Mouse (Mus musculus) CH12.LX (cell line): Measurements from ENCODE around the gene 1110032A03Rik. TPM values are rescaled to one million over a fixed set of nuclear protein-coding genes. Genes with fewer than 3 reads are reported as not detected.
A peak's percentile ranks its signal among the peaks of the same experiment; 100 is the strongest.

Experiments used
- DNase-seq: peaks from one replicate; pipeline ENCODE4 v3.0.0-alpha.2; 2013; ENCODE audit errors: extremely low read depth
- H3K27ac ChIP-seq: 2 replicates; pipeline ENCODE4 v1.5.1; 2012; ENCODE audit warnings: low read depth, mild to moderate bottlenecking, control low read depth, moderate library complexity; ENCODE audit not compliant: insufficient read depth
- H3K27me3 ChIP-seq: replicated peaks from 2 replicates; pipeline ENCODE3; 2012; ENCODE audit warnings: inconsistent platforms
- H3K36me3 ChIP-seq, 2 experiments: replicated peaks in 1 of 2; 2 replicates each; pipeline versions ENCODE3 to v1.6.1; 2012; ENCODE audit warnings: inconsistent platforms in 1 of 2, low read length in 1 of 2, mild to moderate bottlenecking in 1 of 2, mixed read lengths in 1 of 2, moderate library complexity in 1 of 2; ENCODE audit not compliant: control insufficient read depth in 1 of 2, insufficient read depth in 1 of 2
- H3K4me1 ChIP-seq, 2 experiments: 2 replicates each; pipeline ENCODE4 v1.6.1; 2012; ENCODE audit warnings: inconsistent platforms in 1 of 2, moderate library complexity in 1 of 2; ENCODE audit not compliant: insufficient read depth in 2 of 2, control insufficient read depth in 1 of 2
- H3K4me2 ChIP-seq: 2 replicates; pipeline ENCODE4 v1.6.1; 2012; ENCODE audit warnings: low read depth, mild to moderate bottlenecking, control low read depth; ENCODE audit not compliant: poor library complexity, insufficient read depth, severe bottlenecking
- H3K4me3 ChIP-seq, 3 experiments: fragments of 150-350 bp in 1 of 3; sonication (generic) in 1 of 3; replicated peaks in 1 of 3; 2 replicates each; pipeline versions ENCODE3 to v1.5.1; 2011 to 2012; ENCODE audit warnings: low read depth in 2 of 3, low read length in 2 of 3, mild to moderate bottlenecking in 2 of 3, moderate library complexity in 2 of 3, control low read depth in 1 of 3, improper control_type of control experiment in 1 of 3, inconsistent platforms in 1 of 3, mixed read lengths in 1 of 3; ENCODE audit not compliant: poor library complexity in 1 of 3
- H3K79me2 ChIP-seq: replicated peaks from 2 replicates; pipeline ENCODE4 v1.6.1; 2012; ENCODE audit warnings: mild to moderate bottlenecking, moderate library complexity; ENCODE audit not compliant: control insufficient read depth, poor library complexity, insufficient read depth, severe bottlenecking; ENCODE audit errors: extremely low read depth
- H3K9ac ChIP-seq: 2 replicates; pipeline ENCODE4 v1.6.1; 2012; ENCODE audit warnings: low read depth, mild to moderate bottlenecking, control low read depth, moderate library complexity; ENCODE audit not compliant: insufficient read depth
- H3K9me3 ChIP-seq: replicated peaks from 2 replicates; pipeline ENCODE3; 2012; ENCODE audit warnings: low read length, inconsistent platforms, mixed read lengths
- CHD2 ChIP-seq: IDR thresholded peaks from 2 replicates; pipeline ENCODE4 v1.6.1; 2011; ENCODE audit warnings: low read length, improper control_type of control experiment
- CTCF ChIP-seq, 2 experiments: IDR thresholded peaks in 1 of 2; conservative IDR thresholded peaks in 1 of 2; 2 replicates each; pipeline ENCODE4 v1.5.1; 2011 to 2012; ENCODE audit warnings: low read depth in 2 of 2, low read length in 2 of 2, improper control_type of control experiment in 1 of 2, inconsistent platforms in 1 of 2, mild to moderate bottlenecking in 1 of 2, moderate library complexity in 1 of 2
- E2F4 ChIP-seq: IDR thresholded peaks from 2 replicates; pipeline ENCODE4 v1.6.1; 2011; ENCODE audit warnings: low read depth, low read length, improper control_type of control experiment; ENCODE audit not compliant: insufficient replicate concordance
- ETS1 ChIP-seq: conservative IDR thresholded peaks from 2 replicates; pipeline ENCODE4 v1.6.1; 2012; ENCODE audit warnings: low read depth, mild to moderate bottlenecking, inconsistent platforms, low read length, improper control_type of control experiment, moderate library complexity
- GABPA ChIP-seq: IDR thresholded peaks from 2 replicates; pipeline ENCODE4 v1.6.1; 2012; ENCODE audit warnings: low read depth, low read length, improper control_type of control experiment, inconsistent platforms; ENCODE audit not compliant: insufficient replicate concordance
- HCFC1 ChIP-seq: IDR thresholded peaks from 2 replicates; pipeline ENCODE4 v1.6.1; 2012; ENCODE audit warnings: low read depth, mild to moderate bottlenecking, inconsistent platforms, low read length, improper control_type of control experiment
- IRF4 ChIP-seq: IDR thresholded peaks from 2 replicates; pipeline ENCODE4 v1.6.1; 2014; ENCODE audit warnings: low read depth, mild to moderate bottlenecking, inconsistent platforms, low read length, improper control_type of control experiment
- JUND ChIP-seq: conservative IDR thresholded peaks from 2 replicates; pipeline ENCODE4 v1.6.1; 2011; ENCODE audit warnings: low read depth, low read length, improper control_type of control experiment
- KAT2A ChIP-seq: IDR thresholded peaks from 2 replicates; pipeline ENCODE4 v1.6.1; 2012; ENCODE audit warnings: low read length, improper control_type of control experiment, inconsistent platforms; ENCODE audit not compliant: insufficient replicate concordance
- MAX ChIP-seq: IDR thresholded peaks from 2 replicates; pipeline ENCODE4 v1.6.1; 2011; ENCODE audit warnings: low read length, improper control_type of control experiment
- MAZ ChIP-seq: IDR thresholded peaks from 2 replicates; pipeline ENCODE4 v1.6.1; 2012; ENCODE audit warnings: low read depth, mild to moderate bottlenecking, inconsistent platforms, low read length, improper control_type of control experiment, moderate library complexity
- MYC ChIP-seq: IDR thresholded peaks from 2 replicates; pipeline ENCODE4 v1.6.1; 2011; ENCODE audit warnings: low read depth, mild to moderate bottlenecking, improper control_type of control experiment, low read length
- NELFE ChIP-seq: IDR thresholded peaks from 2 replicates; pipeline ENCODE4 v1.6.1; 2011; ENCODE audit warnings: low read depth, low read length, improper control_type of control experiment
- NRF1 ChIP-seq: IDR thresholded peaks from 2 replicates; pipeline ENCODE4 v1.6.1; 2014; ENCODE audit warnings: low read depth, mild to moderate bottlenecking, inconsistent platforms, low read length, improper control_type of control experiment, moderate library complexity
- POLR2A ChIP-seq: IDR thresholded peaks from 2 replicates; pipeline ENCODE4 v1.6.1; 2011; ENCODE audit warnings: low read depth, mild to moderate bottlenecking, improper control_type of control experiment, low read length
- RAD21 ChIP-seq: IDR thresholded peaks from 2 replicates; pipeline ENCODE4 v1.6.1; 2011; ENCODE audit warnings: low read depth, mild to moderate bottlenecking, low read length, improper control_type of control experiment, moderate library complexity
- SIN3A ChIP-seq: IDR thresholded peaks from 2 replicates; pipeline ENCODE4 v1.6.1; 2012; ENCODE audit warnings: low read length, improper control_type of control experiment, inconsistent platforms
- SMC3 ChIP-seq: IDR thresholded peaks from 2 replicates; pipeline ENCODE4 v1.6.1; 2011; ENCODE audit warnings: low read depth, low read length, improper control_type of control experiment
- TCF12 ChIP-seq: IDR thresholded peaks from 2 replicates; pipeline ENCODE4 v1.6.1; 2014; ENCODE audit warnings: low read depth, mild to moderate bottlenecking, inconsistent platforms, low read length, improper control_type of control experiment
- USF2 ChIP-seq: conservative IDR thresholded peaks from 2 replicates; pipeline ENCODE4 v1.6.1; 2011; ENCODE audit warnings: low read depth, low read length, improper control_type of control experiment
- ZC3H11A ChIP-seq: IDR thresholded peaks from 2 replicates; pipeline ENCODE4 v1.6.1; 2012; ENCODE audit warnings: low read depth, mild to moderate bottlenecking, inconsistent platforms, low read length, improper control_type of control experiment
- ZKSCAN1 ChIP-seq: IDR thresholded peaks from 2 replicates; pipeline ENCODE4 v1.6.1; 2012; ENCODE audit warnings: low read depth, inconsistent platforms, low read length, improper control_type of control experiment, borderline replicate concordance
- ZMIZ1 ChIP-seq: IDR thresholded peaks from 2 replicates; pipeline ENCODE4 v1.6.1; 2012; ENCODE audit warnings: low read depth, mild to moderate bottlenecking, inconsistent platforms, low read length, improper control_type of control experiment
- ZNF384 ChIP-seq: IDR thresholded peaks from 2 replicates; pipeline ENCODE4 v1.6.1; 2012; ENCODE audit warnings: low read depth, low read length, improper control_type of control experiment, inconsistent platforms
- dilution Hi-C: fragments of 300-500 bp; cut with MboI; formaldehyde crosslinking; loops from 2 replicates; pipeline ENCODE4 v1.14.3; 2020; ENCODE audit warnings: low sequenced_read_pairs; ENCODE audit not compliant: extremely low pct_unique_long_range_greater_than_20kb, extremely low pct_ligation_motif_present
- in situ Hi-C: fragments of 300-500 bp; cut with MboI; formaldehyde crosslinking; loops from 3 replicates; pipeline ENCODE4 v1.14.3; 2019; ENCODE audit warnings: low sequenced_read_pairs, low pct_ligation_motif_present, low pct_unique_long_range_greater_than_20kb, mixed read lengths
- polyA plus RNA-seq: library from polyadenylated mRNA; unstranded; fragments of >175 nt; gene quantifications from 2 replicates; pipeline ENCODE4 v1.2.1, GENCODE M21; 2012; ENCODE audit warnings: low read depth; ENCODE audit not compliant: insufficient read length
- total RNA-seq, 2 experiments: library from RNA; depleted of rRNA; stranded (reverse); fragments of 300-350 nt in 1 of 2; fragments of >200 nt in 1 of 2; gene quantifications; 2 replicates each; pipeline ENCODE4 v1.2.3; 2012 to 2014

1110032A03Rik gene
- total and polyA plus RNA-seq, 3 experiments, result 7.7 to 11.3 (median 9.0) TPM

GRCm38 (mm10) chr9:50768107-50769002 is 7.0 kb downstream of the 1110032A03Rik start, which contains the start of gene Fdxacb1 (continued):
- no peak for TF ChIP-seq NELFE

- in situ Hi-C loops, result no loop called here
Measured at GRCm38 (mm10) chr9:50767531-50768106, 7.7 kb downstream of the 1110032A03Rik start.

GRCm38 (mm10) chr9:50763331-50763730 is 12.0 kb downstream of the 1110032A03Rik start:
- Histone ChIP-seq H3K27me3 (peaks cover 2% of the 10 kb centered on the region), H3K27ac (no peak overlapping the region), H3K4me2 (no peak overlapping the region), H3K79me2 (no peaks in the 10 kb centered on the region), H3K9me3 (no peaks in the 10 kb centered on the region), H3K36me3 (peaks cover 0 to 8% of the 10 kb centered on the region in 2 experiments), H3K9ac (no peak overlapping the region), H3K4me3 (no peak overlapping the region), H3K4me1 (peaks cover 0 to 7% of the 10 kb centered on the region in 2 experiments; a peak in 2 of 4 replicates)
- no peak for TF ChIP-seq CHD2
- TF ChIP-seq SMC3, result peak; percentile 43; the same call in 1 of the 2 replicates
- TF ChIP-seq RAD21, result peak; percentile 20
- TF ChIP-seq IRF4, result no peak
- no peak for TF ChIP-seq HCFC1
- peak; percentile 27 to 54; a peak in 3 of 4 replicates for TF ChIP-seq CTCF (conservative IDR thresholded peaks at IDR 0.05 in 1 of 2, IDR thresholded peaks at IDR 0.05 in 1 of 2; ENCODE audit: low read depth in 2 of 2, low read length in 2 of 2)
- dilution Hi-C loops (no loop called here), in situ Hi-C loops (no loop called here)
- DNase-seq, result no peak

More at GRCm38 (mm10) chr9:50767531-50768106, 7.7 kb downstream of the 1110032A03Rik start:
- Histone ChIP-seq H3K27me3 (no peaks in the 10 kb centered on the region), H3K4me2 (peak overlapping the region; percentile 86), H3K27ac (no peak overlapping the region), H3K79me2 (peaks cover 6% of the 10 kb centered on the region; the same call in 1 of the 2 replicates), H3K4me3 (peak overlapping the region; percentile 75 to 87 (median 86)), H3K4me1 (peaks cover 7 to 20% of the 10 kb centered on the region in 2 experiments; a peak in 2 of 4 replicates), H3K9me3 (no peaks in the 10 kb centered on the region), H3K36me3 (peaks cover 8 to 32% of the 10 kb centered on the region in 2 experiments), H3K9ac (peak overlapping the region; percentile 79)
- TF ChIP-seq ZMIZ1 (no peak; the same call in 1 of the 2 replicates), SIN3A (no peak), ZC3H11A (no peak), ZNF384 (no peak), JUND (no peak), CHD2 (no peak), GABPA (no peak), MAX (no peak), TCF12 (no peak), POLR2A (no peak), E2F4 (no peak), KAT2A (no peak), ETS1 (no peak), ZKSCAN1 (no peak), MYC (no peak), RAD21 (no peak), MAZ (no peak), SMC3 (no peak), NRF1 (no peak), USF2 (no peak)
- dilution Hi-C loops, result no loop called here
- no peak for DNase-seq
